Mouse (Mus musculus) 3134 (cell line): ENCODE results near the gene 2310011J03Rik.

ENCODE experiments used
- DNase-seq: peaks from one replicate; pipeline ENCODE4 v3.0.0-alpha.2; 2011; ENCODE audit warnings: low spot score; ENCODE audit not compliant: insufficient read length; ENCODE audit errors: extremely low read depth

The 2310011J03Rik gene

DNA sequence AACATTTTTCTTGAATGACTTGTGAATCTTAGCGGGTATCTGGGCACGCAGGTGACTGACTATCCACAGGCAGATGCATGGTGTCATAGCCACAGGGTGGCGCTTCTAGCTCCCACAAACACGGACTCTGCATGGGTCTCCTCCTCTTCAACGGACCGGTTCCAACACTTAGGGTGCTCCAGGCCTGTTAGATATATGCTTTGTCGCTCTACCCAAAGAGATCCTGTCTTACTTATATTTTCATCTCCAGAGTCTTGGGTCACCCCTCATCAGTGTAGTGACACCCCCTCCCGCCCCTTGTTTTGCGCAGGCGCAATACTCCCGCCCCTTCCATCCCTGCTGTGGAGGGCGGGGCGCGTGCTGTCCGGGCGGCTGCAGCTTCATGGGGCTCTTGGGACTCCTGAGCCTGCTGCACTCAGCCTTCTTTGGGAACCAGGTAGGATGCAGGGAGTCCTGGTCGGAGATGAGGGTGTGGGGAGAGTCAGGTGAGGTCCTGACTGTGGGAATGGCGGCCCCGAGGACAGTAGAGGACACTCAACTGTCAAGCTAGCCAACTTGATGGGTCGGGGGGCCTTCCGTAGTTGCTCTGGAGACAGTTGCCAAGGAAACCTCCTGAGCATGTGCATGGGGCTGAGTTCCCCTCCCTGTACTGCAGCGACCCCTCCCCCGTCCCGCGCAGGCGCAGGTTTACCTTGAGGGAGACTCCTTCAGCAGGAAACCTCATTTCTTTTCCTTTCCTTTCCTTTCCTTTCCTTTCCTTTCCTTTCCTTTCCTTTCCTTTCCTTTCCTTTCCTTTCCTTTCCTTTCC is 24.5 kb downstream of the 2310011J03Rik start, which contains the start of gene Apc2:
TSS of gene Apc2 (plus strand) at position 360 of the 808 bp plus-strand sequence.
- DNase-seq: no peak

DNA sequence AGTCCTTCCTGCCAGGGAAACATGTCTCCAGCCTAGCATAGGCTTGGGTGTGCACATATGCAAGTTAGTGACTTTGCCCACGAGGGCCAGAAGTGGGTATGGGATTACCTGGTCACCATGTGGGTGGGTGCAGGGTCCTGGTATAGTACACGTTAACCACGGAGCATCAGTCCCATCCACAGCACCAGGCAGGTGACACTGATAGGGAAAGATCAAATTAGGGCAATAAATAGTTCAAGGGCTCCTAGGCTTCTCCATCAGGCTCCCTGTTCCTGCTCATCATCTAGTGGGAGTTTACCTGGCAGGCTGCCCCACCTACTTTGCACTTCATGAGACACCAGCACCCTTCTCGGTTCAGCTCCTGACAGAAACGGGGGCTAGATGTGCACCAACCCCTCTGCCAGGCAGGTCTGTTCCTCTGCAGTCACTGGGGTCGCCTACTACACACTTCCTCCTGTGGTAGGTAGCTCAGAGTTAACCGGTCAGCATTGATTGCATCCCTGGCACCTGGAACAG is 25.5 kb downstream of the 2310011J03Rik start:
- no peak for DNase-seq

DNA sequence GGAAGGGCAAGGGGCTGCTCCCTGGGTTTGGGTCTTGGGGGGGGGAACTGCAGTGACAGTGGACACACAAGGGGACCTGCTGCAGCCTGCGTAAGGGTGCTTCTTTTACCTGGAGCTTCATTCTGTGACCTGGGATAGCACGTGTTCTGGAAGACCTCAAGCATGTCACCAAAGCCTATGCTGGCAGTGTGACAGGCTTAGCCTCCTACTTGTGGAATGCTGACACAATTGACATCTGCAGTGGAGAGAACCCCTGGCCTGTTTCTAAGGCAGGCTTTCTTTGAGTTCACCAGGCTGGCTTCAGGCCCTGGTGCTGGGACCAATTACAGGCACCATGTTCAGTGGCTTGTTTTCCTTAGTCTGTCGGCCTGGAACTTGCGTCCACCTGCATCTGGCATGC is 26.0 kb downstream of the 2310011J03Rik start:
- DNase-seq: no peak

DNA sequence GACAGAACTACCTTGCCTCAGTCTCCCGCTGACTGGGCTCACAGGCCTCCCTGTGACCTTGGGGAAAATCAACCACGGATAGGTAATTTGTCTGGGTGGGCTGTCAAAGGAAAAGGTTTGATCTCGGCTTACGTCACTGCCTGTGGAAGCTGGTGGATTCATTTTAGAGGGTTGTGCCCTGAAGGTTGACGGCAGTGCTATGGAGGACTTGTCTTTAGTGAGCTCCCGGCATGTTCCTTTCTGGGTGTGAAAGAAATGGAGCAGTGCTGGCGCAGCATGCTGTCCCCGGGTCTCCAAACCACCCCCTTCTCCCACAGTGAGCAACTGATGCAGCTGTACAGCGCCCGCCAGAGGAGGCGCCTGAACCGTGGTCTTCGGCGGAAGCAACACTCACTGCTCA is 27.0 kb downstream of the 2310011J03Rik start:
- no peak for DNase-seq

DNA sequence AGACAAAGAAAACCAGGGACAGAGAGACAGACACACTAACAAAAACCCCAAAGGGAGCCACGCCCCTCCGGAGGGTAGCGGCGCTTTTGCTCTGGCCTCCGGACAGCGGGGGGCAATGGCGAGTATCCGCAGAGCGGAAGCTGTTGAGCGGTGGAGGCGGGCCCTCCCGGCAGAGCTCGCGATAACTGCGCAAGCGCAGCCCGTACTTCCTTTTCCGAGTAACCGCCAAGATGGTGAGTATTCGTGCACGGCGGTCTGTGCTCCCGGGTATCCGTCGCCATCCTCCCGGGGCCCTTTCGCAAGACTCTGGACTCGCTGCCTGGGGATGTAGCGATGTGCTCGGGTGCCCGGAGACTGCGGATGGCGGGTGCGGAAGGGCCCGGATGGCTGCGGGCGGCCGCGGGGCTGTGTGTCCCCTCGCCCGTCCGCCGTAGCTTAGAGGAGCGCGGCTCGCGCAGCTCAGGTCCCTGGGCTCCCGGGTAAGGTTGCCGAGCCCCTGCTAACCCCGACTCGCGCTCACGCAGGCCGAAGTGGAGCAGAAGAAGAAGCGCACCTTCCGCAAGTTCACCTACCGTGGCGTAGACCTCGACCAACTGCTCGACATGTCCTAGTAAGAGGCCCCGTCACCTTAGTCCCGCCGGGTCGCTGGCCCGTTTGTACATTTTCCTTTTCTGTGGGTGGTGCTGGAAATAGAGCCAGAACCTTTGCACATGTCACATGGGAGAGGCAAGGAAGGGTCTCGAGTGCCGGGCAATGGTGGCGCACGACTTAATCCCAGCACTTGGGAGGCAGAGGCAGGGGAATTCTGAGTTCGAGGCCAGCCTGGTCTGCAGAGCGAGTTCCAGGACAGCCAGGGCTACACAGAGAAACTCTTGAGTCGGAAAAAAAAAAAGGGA is 27.8 kb downstream of the 2310011J03Rik start, which contains the start of gene Rps15:
TSS of gene Rps15 (plus strand) at position 203 of the 896 bp plus-strand sequence.
- peak; percentile 96 for DNase-seq

DNA sequence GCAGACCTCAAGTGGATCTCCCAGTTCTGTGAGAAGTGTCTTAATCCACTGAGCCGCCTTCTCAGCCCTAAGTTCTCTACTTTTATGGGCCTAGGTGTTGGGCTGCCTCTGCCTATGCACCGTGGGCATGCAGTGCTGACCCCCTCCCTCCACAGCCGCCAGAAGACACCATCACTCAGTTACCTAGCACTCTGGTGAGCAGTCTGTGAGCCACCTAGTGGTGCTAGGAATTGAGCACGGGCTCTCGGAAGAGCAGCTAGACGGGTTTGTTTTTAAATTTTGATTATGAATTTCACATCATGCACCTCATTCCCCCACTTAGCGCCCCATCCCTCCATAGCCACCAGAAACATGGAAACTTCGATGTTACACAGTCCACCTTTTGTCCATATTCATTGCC is 31.7 kb downstream of the 2310011J03Rik start:
- DNase-seq: no peak

DNA sequence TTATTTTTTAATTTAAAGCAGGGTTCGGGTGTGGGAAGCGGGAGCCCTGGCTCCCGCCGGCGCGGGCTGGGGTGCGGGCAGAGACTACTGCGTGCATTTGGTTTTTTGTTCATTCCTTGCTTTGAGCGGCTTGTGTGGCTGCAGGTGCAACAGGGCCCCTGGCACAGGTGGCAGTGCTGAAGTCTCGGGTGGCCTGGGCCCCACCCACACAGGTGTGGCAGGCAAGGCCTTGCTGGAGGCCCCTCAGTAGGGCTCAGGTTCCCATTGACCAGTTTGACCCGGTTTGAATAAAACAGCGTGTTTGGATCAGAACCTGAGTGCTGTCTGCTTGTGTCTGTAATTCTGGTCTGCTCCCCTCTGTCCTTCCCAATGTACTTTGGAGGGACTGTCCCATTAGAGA is 32.2 kb downstream of the 2310011J03Rik start:
- DNase-seq: no peak

DNA sequence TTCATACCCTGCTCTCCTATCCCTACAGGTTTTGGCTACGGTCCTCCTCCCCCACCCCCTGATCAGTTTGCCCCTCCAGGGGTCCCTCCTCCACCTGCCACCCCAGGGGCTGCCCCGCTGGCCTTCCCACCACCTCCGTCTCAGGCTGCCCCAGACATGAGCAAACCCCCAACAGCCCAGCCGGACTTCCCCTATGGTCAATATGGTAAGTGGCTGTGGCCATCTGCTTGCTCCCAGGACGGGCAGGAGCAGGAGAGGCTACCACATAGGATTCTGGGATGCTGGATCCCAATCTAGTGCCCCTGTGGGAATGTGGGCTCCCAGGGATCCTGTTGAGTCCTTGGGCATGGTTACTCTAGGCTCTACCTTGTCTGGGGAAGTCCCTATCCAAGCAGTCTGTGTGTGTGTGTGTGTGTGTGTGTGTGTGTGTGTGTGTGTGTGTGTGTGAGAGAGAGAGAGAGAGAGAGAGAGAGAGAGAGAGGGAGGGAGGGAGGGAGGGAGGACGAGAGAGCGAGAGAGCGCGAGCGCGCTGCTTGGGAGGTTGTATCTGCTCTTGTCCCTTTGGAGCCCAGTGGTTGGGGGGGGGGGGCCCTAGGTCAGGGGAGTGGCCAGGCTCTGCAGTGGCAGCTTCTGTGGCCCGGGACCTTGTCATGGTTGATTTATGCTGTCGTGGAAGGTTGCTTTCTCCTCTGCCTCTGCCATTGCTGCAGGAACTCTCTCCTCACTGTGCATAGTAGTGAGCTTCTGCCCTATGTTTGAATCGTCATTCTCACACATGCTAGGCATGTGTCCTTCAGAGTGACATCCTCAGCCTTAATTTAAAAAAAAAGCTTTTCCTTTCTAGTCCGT is 34.9 kb downstream of the 2310011J03Rik start:
- no peak for DNase-seq

DNA sequence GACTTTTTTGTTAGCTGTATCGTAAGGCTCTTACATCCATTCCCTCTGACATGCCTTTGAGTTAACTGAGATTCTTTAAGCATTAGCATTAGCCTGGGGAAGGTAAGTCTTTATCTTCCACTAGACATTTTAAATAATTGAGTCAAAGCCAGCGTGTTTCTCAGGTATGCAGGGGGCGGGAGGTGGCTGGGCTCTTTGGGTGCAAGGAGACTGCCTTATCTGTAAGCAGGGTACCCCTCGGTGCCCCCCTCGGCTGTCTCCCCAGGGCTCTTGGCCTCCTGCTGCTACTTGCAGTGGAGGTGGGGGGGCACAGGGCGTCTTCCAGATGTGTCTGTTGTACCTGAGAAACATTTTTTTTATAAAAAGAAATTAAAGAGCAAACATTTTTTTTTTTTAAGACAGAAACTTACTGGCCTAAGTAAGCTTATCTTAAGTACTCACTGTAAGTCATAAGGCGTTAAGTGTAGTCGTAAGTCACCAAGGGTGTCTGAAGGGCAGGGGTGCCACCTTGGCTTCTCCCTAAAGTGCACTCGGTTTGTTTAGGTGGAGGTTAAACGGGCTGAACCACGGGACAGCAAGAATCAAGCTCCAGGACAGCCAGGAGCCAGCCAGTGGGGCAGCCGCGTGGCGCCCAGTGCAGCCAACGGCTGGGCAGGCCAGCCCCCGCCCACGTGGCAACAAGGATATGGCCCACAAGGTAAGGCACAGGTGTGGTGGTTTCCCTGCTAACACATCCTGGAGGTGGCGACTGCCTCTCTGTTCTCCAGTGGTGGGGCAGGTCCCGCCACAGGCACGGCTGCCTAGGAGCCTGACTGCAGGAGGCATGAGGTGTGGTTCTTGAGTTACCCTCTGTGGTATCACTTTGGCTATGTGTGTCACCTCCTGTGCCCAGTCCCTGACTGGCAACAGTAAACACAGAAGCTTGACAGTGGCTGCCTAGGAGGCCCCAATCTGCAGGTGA is 37.6 kb downstream of the 2310011J03Rik start:
- DNase-seq: no peak

DNA sequence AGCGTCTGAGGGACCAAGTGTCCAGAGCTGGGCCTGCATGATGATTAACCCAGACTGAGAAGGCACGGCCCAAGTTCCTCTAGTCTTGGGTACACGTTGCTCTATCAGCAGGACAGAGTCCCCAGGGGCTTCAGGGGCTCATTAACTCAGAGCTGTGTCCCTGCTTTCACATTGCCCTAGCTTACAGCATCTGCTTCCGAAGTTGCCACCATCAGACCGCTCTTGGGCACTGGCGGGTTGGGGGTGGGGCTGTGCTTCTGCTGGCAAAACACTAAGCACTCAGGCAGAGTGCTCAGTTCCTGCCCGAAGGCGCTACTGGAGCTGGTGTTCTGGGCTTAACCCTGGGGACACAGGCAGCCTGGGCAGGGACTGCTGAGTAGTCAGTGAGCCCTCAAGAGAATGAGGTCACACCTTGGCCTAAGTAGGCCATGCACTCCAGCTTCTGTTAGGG is 38.4 kb downstream of the 2310011J03Rik start:
- DNase-seq: no peak

DNA sequence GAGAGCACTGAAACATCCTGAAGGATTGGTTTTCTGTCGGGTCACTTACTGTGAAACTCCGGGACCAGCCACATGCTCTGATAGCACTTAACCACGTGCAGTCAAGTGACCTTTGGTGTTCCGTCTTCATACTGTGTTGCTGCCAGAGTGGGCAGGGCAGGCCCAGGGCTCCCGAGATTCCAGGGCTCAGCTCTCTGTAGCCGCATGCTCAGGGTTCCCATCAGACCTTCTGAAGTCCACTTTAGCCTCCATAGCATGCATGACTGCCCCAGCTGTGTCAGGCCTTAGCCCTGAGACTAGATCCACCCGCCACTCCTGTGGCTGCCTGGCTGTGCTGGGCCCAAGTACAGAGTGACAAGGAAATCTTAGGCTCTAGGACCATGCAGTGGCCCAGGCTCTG is 39.0 kb downstream of the 2310011J03Rik start:
- no peak for DNase-seq

DNA sequence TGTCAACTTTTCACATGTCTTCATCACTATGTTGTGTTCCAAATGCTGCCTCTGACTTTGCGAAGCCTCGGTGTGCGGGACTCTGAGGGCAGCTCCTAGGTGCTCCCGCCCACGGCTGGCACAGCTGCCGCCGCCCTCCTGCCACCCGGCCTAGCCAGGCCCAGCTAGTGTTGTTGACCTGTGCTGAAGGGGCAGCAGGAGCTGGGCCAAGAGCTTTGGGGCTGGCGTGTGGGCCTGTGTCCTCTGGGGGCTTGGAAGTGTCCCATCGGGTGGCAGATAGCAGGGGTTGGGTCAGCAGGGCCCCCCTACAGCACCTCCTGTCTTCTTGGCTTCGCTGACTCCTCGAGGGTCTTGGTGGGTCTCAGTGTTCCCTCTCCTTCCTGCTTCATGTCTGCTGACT is 41.1 kb downstream of the 2310011J03Rik start:
- no peak for DNase-seq

DNA sequence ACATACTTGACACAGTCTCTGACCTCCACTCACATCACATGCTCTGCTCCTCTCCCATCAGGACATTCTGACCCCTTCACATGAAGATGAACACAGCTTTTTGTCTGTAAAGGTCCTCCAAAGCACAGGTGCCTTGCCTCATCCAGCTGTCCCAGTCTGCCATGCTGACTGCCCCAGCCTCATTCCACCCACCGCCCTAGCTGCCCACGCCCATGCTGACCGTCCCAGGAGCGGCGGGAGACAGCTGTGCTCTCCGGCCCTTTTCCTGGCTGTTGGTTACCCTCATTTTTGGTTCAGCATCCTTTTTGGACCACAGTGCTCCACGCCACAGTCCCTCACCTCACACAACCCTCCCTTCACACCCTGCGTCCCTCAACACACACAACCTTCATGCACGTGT is 41.9 kb downstream of the 2310011J03Rik start:
- DNase-seq: no peak

DNA sequence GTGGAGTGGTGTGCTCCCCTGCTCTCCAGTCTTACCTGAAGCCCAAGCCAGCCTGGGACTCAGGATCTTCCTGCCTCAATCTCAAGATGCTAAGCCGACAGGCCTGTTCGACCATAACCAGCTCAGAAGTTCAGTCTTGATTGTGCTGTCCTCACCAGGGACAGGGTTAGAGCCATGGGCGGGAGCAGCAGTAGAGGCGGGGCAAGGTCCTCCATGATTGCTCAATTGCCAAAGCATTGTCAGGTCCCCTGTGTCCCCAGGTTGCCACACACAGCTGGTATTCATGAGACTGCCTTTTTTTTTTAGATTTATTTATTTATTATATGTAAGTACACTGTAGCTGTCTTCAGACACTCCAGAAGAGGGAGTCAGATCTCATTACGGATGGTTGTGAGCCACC is 44.1 kb downstream of the 2310011J03Rik start:
- no peak for DNase-seq

DNA sequence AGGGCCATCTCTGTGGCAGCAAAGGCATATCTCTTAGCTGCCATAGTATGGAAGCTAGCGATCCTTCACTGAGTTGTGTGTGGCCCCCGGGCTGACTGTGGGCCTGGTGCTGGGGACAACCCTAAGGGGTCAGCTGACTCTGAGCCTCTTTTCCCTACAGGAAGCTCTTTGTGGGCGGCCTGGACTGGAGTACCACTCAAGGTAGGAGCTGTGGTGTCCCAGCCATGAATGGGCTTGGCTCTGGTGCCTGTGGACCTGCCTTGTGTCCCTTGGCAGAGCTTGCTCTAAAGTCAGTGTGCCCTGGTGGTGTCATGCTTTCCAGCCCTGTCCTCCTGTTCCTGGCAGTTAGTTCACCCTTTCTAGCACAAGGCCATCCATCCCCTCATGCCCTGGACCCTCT is 46.5 kb downstream of the 2310011J03Rik start:
- no peak for DNase-seq

DNA sequence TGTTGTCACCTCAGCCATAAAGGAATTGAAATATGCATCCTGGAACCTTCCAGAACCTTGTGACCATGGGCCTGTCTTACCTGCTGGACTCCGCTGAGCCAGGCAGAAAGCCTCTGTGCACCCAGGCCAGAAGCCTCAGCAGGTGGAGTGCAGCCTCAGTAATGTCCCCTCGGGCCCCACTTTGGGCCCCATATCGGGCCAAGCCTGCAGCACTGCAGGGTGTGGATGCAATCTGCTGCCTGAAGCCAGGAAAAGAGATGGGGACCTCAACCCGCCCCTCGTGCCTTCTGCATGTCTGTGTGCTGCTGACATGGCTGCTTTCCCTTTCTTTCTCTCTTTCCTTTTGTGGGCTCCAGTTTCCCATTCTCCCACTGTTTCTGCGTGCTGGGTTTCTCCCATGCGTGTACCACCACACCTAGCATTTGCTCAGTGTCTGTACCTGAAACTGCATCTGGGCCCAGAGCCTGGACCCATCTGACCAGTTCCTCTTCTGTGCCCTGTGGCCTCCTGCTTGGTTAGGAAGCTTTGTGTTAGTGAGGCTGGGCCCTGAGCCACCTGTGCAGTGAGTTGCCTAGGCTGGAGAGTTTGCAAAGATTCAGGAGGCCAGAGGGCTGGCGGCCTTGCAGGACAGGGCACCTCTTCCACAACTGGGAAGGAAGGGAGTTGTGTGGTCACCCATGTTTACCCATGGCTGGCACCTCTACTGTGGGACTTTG is 48.3 kb downstream of the 2310011J03Rik start:
- DNase-seq: no peak

DNA sequence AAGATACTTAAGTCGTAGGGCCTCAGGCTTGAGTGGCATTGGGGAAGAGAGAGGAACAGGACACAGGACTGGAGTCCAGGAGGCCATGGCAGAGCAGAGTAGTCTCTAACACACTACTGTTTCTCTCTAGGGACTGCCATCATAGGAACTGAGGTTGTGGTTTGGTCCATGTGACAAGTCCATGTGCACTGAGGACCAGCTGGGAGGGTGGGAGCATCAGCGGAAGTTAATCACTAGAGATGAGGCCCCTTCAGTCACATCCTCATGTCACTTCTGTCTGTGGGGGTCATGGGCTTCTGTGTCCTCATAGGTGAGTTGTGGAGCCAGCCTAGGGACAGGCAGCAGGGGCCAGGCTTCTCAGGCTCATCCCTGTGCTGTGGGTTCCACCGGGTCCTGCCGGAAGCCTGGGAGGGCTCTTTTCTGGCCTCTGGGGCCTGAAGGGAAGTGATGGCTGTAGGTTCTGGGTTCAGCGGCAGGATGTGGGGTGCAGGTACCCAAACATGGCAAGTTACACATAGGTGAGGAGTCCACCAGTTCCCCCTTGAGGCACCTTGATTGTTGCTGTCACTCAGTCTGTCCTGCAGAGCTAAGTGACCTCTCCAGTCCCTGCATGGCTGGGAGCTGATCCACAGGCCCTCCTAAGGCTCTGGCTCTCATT is 49.0 kb downstream of the 2310011J03Rik start:
- DNase-seq: no peak

DNA sequence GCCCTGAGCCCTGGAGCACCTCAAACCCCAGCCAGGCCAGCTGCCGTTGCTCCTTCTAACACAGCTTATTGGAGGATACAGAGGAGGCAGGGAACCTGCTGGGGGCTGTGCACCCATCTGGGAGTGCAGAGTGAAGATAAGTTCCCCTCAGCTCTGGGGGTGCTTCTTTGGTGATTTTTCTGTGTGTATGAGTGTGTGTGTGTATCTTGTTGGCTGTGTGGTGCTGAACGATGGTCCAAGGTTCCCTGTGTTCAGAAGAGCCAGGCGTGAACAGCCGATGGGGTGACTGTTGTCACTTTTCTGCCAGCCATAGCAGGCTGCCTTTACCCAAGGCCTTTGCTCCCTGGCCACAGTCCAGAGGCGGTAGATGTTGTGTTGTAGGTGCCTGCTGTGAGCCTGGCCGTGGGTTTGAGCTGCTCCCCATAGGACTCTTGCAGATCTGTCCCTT is 49.6 kb downstream of the 2310011J03Rik start:
- no peak for DNase-seq
